Mouse (Mus musculus) heart, postnatal 25 days (tissue): ENCODE data around the gene P2rx4. TPM values are rescaled to one million over a fixed set of nuclear protein-coding genes. Genes with fewer than 3 reads are reported as not detected.

ENCODE experiments used
- DNase-seq: peaks from one replicate; pipeline ENCODE4 v3.0.0; 2022; ENCODE audit warnings: low spot score
- intact Hi-C: fragments of 180-260 bp; cut with DNase I; formaldehyde crosslinking; loops from one replicate; pipeline ENCODE4 v1.15.1; 2025
- total RNA-seq, 2 experiments: library from RNA; stranded (reverse); gene quantifications; 2 replicates each; pipeline ENCODE4 v1.2.3; 2021

The P2rx4 gene
- total RNA-seq, 2 experiments from 2014 or later: 14.3 to 15.5 TPM

- no peak for DNase-seq
- intact Hi-C loops: no loop called here
Observed at GRCm38 (mm10) chr5:122747950-122748349, 40.6 kb downstream of the P2rx4 start.

- DNase-seq: no peak
- intact Hi-C loops: no loop called here
Observed at GRCm38 (mm10) chr5:122754477-122754876, 47.1 kb downstream of the P2rx4 start.

- DNase-seq: no peak
- intact Hi-C loops: no loop called here
Observed at GRCm38 (mm10) chr5:122755620-122756019, 48.3 kb downstream of the P2rx4 start.

GRCm38 (mm10) chr5:122756144-122756543 is 48.8 kb downstream of the P2rx4 start:
- intact Hi-C loops: no loop called here
- no peak for DNase-seq

GRCm38 (mm10) chr5:122756680-122757079 is 49.3 kb downstream of the P2rx4 start:
- intact Hi-C loops: no loop called here

GRCm38 (mm10) chr5:122763271-122764031 is 56.1 kb downstream of the P2rx4 start:
- intact Hi-C loops: no loop called here
- no peak for DNase-seq

More at GRCm38 (mm10) chr5:122756680-122757079, 49.3 kb downstream of the P2rx4 start:
- no peak for DNase-seq

- intact Hi-C loops: no loop called here
- DNase-seq: no peak
Observed at GRCm38 (mm10) chr5:122764032-122764464, 56.7 kb downstream of the P2rx4 start.

GRCm38 (mm10) chr5:122767283-122767682 is 59.9 kb downstream of the P2rx4 start:
- intact Hi-C loops: no loop called here
- DNase-seq: no peak

- intact Hi-C loops: no loop called here
- DNase-seq: no peak
Observed at GRCm38 (mm10) chr5:122769101-122769568, 61.8 kb downstream of the P2rx4 start.

- DNase-seq: peak; percentile 55
- intact Hi-C loops: no loop called here
Observed at GRCm38 (mm10) chr5:122770304-122770703, 63.0 kb downstream of the P2rx4 start.

GRCm38 (mm10) chr5:122770806-122771261 is 63.5 kb downstream of the P2rx4 start:
- DNase-seq: peak; percentile 82
- intact Hi-C loops: no loop called here

- DNase-seq: no peak
- intact Hi-C loops: no loop called here
Observed at GRCm38 (mm10) chr5:122771428-122771827, 64.1 kb downstream of the P2rx4 start.

GRCm38 (mm10) chr5:122773756-122774155 is 66.4 kb downstream of the P2rx4 start:
- DNase-seq: no peak
- intact Hi-C loops: no loop called here

GRCm38 (mm10) chr5:122774743-122775611 is 67.6 kb downstream of the P2rx4 start:
- intact Hi-C loops: loop anchor here (5.0 kb wide), 1 partner anchor 273 kb away; the partner anchor contains the start of gene Atp2a2

GRCm38 (mm10) chr5:122775646-122776286 is 68.4 kb downstream of the P2rx4 start:
- no peak for DNase-seq
- intact Hi-C loops: loop anchor here (5.0 kb wide), 1 partner anchor 273 kb away; the partner anchor contains the start of gene Atp2a2

More at GRCm38 (mm10) chr5:122774743-122775611, 67.6 kb downstream of the P2rx4 start:
- no peak for DNase-seq

- DNase-seq: no peak
- intact Hi-C loops: loop anchor here (5.0 kb wide), 1 partner anchor 275 kb away; the partner anchor contains the start of gene Atp2a2
Observed at GRCm38 (mm10) chr5:122777322-122777721, 70.0 kb downstream of the P2rx4 start.

GRCm38 (mm10) chr5:122778231-122779226 is 71.2 kb downstream of the P2rx4 start:
- no peak for DNase-seq
- intact Hi-C loops: loop anchor here (5.0 kb wide), 1 partner anchor 276 kb away; the partner anchor contains the start of gene Atp2a2
